Mouse (Mus musculus) monocyte, adult 2 months (primary cell): ENCODE data around the gene Prdm11.

Experiments used
- DNase-seq, 2 experiments: peaks; one replicate each; pipeline ENCODE4 v3.0.0; 2022; ENCODE audit warnings: low spot score in 2 of 2, low read depth in 1 of 2

The Prdm11 gene

DNA sequence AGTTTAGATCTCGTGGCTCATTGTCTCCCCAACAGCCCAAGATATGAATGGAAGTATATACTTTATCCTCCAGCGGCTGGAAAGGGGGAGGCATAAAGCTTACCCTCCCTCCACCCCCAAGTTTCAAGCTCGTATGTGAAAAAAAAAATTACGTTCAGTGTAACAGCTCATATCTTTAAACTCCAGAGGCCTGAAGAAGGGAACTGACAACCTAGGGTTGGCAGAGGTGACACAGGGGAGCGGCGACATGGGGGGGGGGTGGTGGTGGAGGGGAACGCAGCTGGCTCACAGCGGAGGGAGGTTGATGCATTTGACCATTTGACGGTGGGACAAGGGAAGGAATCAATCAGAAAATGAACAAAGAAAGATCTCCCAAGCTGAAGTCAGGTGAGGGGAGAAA, 74.9 kb downstream of the Prdm11 start:
- no peak for DNase-seq

DNA sequence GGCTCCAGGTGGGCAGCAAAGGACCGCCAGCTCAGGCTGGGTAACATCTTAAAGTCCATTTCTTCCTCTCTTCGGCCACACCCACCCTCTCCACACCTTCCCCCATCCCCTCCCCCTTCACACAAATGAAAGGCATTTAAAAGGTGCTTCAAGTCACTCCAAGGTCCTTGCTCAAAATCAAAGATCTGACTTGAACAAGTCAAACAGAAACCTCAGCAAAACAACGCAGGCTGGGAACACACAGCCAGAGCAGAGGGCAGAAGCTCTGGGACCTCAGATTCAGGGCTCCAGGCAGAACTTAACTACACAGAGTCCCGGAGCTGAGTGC, 78.2 kb downstream of the Prdm11 start:
- DNase-seq = no peak

DNA sequence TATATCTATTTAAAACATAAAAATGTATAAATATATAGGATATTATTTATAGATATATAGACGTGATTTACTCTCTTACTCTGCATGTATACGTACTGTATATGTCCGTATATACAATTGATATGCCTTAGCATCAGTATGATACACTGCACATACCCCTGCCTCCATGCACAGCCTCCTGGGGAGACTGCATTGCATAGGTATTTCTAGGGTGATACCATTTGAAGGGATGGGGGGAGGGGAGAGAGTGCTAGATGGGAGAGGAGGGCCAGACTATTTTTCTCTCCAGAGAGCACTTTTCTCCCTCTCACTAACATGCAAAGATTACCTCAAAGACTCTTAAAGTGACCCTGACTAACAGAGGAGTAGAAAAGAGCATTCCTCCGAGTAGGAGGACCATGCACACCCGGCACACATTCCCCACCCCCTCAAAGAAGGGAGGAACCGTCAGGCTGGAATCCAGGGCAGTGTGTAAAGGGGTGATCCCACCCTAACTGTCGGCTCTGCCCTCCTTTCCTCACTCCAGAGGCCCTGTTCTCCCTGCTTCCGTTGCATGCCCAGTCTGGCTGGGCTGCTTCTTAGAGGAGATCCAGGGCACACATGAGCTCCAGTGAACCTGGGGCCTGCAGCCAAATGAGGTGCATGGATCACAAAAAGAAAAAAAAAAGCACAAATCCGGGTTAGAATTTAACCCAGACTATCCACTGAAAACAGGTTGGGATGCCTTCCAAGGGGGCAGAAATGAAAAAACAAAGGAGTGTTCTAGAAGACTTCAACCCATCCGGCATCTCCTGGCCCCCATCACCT, 78.7 kb downstream of the Prdm11 start:
- no peak for DNase-seq

DNA sequence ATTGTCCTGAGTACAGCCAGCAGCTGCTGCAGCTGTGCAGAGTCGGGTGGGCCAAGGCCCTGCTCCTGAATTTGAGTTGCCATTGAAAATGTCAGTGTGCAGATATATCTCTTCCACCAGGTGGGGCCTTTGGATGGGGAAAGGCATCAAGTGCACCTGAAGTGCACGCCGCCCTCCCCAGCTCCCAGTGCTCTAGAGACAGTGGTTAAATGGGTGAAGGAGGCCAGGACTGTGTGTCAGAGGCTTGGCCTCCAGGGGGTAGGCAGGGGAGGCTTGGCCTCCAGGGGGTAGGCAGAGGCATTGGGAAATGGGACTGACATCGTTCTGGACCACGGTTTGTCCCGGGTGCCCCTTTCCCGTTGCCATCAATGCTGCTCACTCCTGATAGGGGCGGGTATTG, 79.7 kb downstream of the Prdm11 start:
- no peak for DNase-seq

DNA sequence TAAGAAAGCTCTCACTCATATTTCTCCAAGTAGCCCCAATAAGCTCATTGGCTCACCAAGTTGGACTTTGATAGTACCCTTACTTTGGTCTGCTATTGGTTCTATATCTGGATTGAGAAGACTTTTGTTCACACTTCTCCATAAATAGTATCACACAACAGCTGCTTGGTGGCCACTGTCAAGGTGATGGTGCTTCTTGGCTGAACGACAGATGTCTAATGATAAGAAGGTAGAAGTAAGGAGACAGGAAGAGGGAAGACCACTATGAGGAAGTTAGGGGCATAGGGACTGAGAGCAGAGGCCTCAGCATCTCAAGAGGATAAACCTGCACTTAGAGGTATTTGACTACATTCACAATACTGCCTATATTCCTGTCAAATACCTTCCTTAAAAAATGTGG, 81.6 kb downstream of the Prdm11 start:
- DNase-seq = no peak

DNA sequence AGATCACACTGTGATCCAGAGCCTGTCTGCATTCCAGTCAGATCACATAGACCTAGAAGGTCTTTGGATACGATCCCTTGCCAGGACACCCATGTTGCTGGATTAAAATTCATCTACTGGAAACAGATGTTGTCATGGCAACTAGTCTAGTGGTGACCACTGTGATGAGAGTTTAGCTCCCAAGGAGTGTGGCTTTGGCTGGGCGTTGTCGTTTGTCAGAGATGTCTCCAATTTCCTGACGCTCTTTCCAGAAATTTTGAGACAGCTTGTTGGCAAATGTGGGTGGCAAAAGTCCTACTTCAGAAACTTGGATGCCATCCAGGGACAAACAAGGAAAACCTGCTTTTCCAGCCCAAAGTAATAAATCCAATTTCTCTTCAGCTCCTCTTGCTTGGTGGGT, 87.3 kb downstream of the Prdm11 start:
- DNase-seq = no peak

DNA sequence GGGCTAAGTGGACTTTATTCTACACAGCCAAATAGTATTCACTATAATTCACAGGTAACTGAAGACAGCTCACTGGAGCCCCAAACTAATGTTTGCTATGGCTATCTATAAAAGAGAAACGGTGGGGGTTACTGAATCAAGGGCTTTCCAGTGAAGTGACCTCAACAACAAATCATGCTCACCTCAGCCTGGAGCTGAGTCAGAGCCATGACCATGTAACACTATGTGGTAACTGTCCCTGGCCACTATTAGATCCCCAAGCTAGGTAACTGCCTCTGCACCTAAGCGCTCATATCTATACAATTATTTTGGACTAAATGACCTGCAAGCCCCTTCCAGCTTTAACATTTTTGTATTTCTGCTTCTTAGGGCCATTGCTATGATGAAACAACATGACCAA, 89.0 kb downstream of the Prdm11 start:
- DNase-seq = no peak

DNA sequence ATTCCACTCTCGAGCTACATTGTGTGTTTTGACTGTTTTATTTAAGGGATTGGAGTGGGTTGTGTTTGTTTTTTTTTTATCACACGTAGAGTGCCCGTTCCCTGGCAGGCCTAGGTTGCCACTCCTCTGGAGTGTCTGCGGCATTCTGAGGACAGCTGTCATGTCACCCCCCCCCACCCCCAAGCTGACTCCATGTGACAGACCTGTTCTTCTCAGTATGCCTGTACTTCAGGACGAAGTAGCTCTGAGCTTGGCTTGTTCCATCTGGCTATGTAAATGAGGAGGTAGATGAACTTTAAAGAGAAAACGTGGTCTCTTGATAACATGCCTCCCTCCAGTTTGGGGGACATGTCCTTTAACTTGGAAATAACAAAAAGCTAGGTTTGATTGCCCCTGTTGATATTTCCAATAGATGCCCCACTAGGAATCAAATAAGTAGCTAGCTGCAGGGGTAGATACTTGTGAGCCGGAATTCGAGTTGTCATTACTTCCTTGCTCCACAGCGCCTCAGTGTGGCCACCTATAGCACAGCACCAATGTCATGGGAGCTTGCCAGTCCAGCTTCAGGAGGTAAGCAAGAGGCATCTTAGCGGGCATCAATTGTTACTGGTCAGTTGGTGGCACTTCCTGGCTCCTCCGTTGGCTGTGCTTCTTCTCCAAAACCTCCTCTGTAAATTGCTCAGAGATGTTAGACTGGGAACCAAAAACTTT, 91.4 kb downstream of the Prdm11 start:
- no peak for DNase-seq

DNA sequence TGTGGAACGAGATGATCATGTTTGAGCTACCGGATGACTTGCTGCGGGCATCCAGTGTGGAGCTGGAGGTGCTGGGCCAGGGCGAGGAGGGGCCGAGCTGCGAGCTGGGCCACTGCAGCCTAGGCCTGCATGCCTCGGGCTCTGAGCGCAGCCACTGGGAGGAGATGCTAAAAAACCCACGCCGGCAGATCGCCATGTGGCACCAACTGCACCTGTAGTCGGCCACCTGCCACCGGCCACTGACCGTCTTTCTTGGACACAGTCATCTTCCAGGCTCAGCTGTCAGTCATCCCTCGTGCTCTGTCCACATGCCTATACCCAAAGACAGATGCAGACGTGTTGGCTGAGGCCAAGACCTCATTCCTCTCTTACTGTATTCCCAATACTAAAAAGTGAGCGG, 92.5 kb downstream of the Prdm11 start:
- no peak for DNase-seq

DNA sequence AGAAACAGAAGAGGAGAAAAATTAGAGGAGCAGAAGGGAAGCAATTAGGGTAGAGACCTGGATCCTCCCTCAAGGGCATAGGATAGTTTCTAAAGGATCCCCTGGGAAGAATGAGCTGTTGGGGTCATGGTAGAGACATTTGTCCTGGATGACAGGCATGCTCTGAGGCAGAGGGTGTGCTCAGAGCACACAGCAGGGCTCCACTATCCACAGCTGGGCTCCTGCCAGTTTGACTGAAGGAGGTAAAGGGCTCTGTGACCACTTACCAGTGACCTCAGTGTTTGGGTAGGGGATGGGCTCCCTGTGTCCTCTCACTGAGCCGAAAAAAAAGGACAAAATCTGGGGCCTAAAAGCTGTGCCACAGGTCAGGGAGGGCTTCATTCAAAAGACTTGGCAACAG, 96.4 kb downstream of the Prdm11 start:
- DNase-seq = no peak

DNA sequence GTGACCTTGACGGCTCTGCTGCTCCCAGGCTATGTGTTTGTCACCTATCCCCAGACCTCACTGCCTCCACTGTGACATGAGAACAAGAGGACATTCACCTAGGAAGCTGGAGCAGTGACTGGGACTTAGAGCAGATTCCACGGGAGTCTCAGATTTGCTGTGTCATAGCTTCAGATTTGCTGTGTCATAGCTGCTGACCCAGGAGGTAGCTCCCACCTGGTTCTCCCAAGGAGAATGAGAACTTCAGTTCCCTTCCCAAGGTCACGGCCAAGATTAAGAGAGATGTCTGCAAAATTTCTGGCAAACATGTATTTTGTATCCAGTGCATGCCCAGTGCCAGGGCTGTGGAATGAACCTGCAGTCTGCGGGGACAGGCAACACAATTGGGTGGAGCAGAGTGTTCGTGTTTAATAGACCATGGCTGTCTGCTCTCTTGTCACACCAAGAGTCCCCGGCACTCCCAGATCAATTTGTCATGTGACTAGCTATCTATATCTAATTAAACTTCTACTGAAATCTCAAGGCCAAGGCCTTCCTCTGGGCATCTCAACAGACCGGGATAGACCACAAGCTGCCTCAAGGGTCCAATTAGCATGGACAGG, 97.2 kb downstream of the Prdm11 start:
- no peak for DNase-seq

DNA sequence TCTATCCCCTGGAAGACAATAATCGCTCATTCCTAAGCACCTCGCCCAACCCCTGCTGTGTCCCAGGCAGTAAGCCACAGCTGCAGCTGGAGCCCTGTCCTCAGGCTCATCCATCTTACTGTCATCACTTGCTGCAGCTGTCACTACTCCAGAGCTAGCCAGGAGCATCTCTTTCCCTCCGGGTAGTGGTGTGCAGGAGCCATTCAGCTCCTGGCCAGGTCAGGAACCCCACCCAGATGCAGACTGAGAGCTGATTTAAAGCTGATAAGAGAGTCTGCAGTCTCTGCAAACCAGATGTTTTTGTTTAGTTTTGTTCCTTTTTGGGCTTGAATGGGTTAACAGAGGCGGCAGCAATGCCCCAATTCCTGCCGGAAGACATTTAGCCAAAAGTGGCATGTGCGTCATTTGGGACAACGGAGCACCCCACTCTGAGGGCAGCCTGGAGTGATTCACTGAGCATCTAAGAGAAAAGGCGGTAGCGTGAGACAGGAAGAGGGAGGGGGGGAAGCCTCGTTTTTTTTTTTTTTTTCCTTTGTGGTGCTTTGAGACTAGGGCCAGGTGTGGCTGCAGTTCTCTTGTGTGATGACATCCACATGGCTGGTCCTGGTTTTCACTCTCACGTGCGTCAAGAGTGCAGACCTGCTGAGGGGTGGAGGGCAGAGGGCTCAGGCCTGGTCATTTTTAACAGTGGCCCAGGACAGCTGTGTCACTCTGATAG, 97.8 kb downstream of the Prdm11 start:
- no peak for DNase-seq

DNA sequence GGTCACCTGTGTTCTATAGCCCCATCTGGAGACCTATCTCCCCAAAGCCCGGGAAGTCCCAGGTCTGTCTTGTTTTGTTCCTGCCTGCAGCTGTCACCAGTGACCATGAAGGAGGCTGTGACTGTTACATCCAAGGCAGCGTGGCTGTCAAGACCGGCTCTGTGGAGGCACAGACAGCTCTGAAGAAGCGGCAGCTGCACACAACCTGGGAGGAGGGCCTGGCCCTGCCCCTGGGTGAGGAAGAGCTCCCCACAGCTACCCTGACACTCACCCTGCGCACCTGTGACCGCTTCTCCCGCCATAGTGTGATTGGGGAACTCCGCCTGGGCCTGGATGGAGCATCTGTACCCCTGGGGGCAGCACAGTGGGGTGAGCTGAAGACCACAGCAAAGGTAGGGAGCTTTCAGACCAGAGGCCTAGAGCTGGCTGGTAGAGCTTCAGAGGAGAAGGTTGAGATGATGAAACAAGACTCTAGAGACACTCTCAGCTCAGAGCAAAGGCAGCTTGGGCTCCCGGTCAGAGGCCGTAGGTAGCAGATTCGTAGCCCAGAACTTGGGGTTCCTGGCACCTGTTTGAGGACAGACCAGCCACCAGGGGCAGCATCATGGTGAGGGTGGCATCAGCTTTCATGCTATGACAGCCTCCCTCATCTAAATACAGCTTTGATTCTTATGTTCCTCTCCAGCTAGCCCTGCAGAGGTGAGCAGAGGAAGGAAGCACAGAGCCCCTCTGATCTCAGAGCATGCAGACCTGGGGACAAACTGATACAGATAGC, 100.0 kb downstream of the Prdm11 start:
- DNase-seq = no peak

DNA sequence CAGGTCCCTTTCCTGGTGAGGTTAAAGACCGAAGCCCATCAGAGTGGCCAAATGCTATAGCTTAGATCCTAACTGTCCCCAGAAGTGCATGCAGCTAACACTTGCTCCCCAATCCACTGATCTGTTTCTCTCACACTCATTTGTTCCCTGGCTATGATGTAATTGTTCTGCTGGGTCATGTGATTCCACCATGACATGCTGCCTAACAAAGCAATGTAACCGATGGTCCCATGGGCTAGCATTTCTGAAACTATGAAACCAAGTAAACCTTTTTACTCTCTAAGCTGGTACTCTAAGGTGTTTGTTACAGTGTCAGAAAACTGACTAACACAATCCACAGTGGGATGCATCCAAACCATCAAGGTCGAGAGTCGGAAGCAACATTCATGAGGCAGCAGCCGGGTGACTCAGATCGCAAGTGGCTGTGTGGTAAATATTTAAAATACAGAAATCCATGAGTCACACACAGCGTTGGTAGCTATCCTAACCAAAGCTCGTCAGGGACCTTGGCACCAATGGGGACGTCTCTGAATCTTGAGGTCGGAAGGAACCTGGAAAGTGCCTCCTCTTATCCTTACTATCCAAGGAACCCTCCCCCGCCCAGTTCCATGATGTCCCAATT, 100.7 kb downstream of the Prdm11 start:
- DNase-seq = no peak

DNA sequence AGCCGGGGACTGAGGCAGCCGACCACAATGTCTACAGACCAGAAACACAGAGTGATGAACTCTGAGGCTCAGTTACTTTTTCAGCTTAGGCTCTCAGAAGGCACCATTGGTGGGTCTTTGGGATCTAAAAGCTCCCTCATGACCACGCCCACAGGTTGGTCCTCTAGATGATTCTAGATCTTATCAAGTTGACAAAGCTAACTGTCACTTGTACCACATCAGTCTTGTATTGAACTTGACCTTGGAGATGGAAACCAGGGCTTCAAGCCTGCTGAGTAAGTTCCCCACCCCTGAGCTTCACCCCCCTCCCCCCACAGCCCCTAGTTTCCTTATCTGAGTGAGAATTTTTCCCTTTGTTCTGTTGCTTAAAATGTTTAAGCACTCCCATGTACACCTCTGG, 101.6 kb downstream of the Prdm11 start:
- no peak for DNase-seq

DNA sequence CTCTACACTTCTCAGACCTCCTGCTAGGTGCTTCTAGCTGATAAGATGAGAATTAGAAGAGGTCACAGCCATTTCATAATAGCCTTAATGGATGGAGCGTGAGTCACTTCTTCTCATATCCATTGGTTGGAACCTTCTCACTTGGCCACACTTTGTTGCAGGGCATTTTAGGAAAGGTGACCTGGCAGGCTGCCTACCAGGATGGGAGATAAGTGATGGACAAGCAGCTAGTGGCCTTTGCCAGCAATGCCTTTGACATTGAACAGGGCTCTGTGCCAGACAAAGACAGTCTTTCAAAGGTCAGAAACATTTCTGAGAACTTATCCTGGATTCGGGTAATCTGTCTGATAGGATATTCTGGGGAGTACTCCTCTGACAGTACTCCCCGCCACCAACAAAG, 102.6 kb downstream of the Prdm11 start:
- DNase-seq = no peak

DNA sequence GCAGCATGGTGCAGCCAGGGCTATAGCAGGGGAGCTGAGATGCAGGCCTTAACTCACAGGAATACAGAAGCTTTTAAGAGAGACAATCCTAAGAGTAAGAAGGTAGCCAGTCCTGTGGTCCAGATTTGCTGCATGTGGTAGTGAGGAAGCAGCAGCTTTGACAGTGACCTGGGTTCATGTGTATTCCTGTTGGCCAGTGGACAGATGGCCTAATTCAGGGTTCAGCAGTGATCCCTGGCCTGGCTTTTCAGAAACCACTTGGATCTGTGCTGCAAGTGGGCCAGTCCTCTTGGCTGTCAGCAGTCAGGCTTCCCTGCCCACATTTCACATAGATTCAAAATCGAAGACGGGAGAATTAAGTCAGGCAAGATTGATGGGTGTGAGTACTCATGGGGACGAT, 104.5 kb downstream of the Prdm11 start:
- no peak for DNase-seq

DNA sequence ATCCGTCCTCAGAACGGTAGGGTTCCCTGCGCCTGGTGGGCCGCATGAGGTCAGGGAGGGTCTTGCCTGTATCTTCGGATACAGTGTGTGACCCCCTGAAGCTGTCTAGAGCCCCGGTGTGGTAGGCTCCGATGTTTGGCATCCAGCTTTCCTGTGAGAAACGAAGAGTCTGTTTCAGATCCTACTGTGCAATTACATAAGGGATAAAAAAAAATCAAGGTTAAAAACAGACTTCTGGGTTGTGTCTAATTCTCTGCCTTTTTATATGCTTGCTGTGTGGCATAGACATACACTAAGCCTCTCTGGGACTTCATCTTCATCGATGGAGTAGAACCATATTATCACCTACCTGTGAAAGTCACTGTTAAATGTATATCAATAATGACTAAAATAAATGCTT, 105.0 kb downstream of the Prdm11 start:
- DNase-seq = no peak

DNA sequence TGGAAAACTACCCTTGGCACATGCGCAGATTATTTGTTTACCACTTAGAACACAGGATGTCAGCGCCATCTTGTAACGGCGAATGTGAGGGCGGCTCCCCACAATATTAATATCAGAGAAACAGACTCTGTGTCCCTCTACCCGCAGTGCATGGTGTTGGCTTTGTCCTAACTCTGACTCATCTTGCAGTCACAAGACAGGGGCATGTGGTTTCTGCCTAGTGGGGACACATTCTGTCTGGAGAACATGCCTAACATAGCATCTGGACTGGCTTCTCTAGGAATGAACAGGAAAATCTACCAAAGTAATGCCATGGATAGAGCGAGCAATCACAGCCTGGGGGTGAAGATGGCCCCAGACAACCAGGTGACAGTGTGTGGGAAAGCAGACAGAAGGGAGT, 107.1 kb downstream of the Prdm11 start:
- DNase-seq = no peak

DNA sequence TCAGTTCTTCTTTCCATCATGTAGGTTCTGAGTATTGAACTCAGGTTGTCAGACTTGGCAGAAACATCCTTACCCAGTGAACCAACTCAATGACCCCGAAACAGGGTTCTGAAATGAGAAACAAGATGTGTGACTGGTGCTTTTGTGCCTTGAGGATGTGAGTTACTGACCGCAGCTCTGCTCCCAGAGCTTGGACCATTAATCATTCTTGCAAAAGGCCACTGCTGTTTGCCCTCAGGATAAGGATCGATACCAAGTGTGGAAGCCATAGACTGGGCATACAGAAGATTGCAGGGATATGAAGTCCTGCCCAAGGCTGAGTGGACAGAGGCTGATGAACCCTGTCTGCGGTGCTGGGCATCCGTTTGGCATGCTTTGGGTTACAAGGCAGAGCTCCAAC, 107.9 kb downstream of the Prdm11 start:
- no peak for DNase-seq

DNA sequence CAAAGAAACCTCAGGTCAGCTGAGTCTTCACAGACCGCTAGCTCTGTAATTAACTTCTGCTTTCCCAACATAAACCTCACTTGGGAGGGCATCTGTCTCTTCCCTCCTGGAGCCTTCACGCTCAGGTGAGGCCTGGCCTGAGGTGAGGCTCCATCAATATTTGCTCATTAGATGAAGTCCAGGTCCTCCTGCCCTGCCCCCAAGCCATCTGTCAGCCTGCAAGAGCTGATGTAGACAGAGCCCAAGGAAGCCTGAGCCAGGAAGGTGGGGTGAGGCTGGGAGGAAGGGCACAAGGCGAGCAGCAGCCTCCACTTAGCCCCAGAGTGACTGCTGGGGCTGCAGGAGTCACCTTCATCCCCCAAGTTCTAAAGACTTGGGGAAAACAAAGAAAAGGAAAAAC, 110.5 kb downstream of the Prdm11 start:
- DNase-seq = no peak
